Mouse (Mus musculus) megakaryocyte, embryonic 14.5 days (primary cell): ENCODE results near the gene Parp4.

Experiments
- FLI1 ChIP-seq: IDR thresholded peaks from 2 replicates; pipeline ENCODE4 v1.6.1; 2012; ENCODE audit warnings: low read length, inconsistent platforms, mixed read lengths
- GATA1 ChIP-seq: IDR thresholded peaks from 3 replicates; pipeline ENCODE4 v1.6.1; 2012; ENCODE audit warnings: mixed read lengths, low read length, inconsistent platforms, borderline replicate concordance

DNA sequence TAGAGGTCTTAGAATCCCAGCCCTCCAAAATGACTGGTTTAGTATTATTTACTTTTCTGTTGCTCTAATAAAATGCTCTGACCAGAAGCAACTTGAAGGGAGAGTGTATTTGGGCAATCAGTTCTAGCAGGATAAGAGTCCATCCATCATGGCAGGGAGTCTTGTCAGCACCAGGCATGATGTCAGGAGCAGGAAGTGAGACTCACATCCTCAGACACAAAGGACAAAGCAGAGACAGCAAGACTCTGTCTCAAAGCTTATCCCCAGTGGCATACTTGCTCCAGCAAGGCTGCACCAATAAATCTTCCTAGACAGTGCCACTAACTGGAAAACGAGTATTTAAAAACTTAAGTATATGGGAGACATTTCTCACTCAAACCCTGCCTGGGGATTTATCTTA lies 110.0 kb downstream of the Parp4 start:
- no peak for TF ChIP-seq GATA1
- no peak for TF ChIP-seq FLI1
